Mouse (Mus musculus) ES-E14 (cell line): ENCODE results near the gene Umps.

Experiments used
- HCFC1 ChIP-seq: IDR thresholded peaks from 2 replicates; pipeline ENCODE4 v1.6.1; 2012; ENCODE audit warnings: low read length, inconsistent platforms, borderline replicate concordance; ENCODE audit not compliant: insufficient read depth
- ZNF384 ChIP-seq: IDR thresholded peaks from 2 replicates; pipeline ENCODE4 v1.6.1; 2012; ENCODE audit warnings: low read depth, low read length, inconsistent platforms

- TF ChIP-seq ZNF384 (no peak), HCFC1 (no peak)
These were observed 29.3 kb downstream of the Umps start for GRCm38 (mm10) chr16:33937567-33937966.
